Mouse (Mus musculus) kidney, adult 9 months (tissue): ENCODE data around the gene Olfr531.

Experiments used
- DNase-seq: peaks from one replicate; pipeline ENCODE4 v3.0.0; 2022

Olfr531 gene

GRCm38 (mm10) chr7:140402818-140403217 is at the start of gene Olfr531:
Olfr531 (minus strand) TSS chr7:140402918.
- DNase-seq: no peak

GRCm38 (mm10) chr7:140443141-140443540 is 40.4 kb upstream of the Olfr531 start:
- DNase-seq: no peak

DNA sequence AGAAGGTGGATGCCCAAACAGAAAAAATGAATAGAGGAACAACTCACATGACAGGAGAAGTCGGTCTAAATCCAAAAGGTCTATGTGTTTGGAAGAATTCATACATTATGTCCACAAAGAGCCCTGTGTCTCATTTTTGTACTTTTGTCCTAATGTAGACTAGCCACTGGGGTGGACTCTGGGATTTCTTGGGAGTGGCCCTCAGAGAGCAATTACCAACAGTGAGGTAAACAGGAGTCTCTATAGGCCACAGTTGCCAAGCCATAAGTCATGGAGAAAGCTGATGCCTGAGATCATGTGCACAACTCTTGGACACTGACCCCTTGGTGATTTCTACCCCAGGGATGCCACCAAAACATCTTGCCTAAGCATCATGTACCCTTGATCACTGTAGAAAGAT is 18.8 kb upstream of the Olfr531 start, which contains the start of gene Olfr532:
TSS of gene Olfr532 (minus strand) at position 101 of the 400 bp plus-strand sequence.
- DNase-seq: no peak

DNA sequence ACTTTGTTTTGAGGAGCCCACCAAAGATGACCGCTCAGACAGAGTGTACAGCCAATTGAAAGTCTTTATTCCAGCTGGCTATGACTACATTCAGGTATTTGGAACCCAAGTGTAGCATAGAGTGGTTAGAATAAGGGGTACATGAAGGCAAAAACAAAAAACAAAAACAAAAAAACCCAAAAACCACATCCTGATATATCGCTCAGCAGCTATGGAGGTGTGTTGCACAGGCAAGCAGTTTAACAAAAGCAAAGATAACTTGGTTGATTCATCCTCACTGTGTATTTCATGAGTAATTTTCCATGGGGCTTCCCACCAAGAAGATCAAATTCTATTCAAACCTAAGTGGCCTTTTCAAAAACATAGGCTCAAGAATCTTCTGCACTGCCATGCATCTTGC is 25.8 kb downstream of the Olfr531 start:
- no peak for DNase-seq

GRCm38 (mm10) chr7:140376231-140376630 is 26.5 kb downstream of the Olfr531 start, which contains the start of gene Olfr530:
Olfr530 (minus strand) TSS chr7:140376331.
- DNase-seq: no peak

- no peak for DNase-seq
Observed at GRCm38 (mm10) chr7:140374300-140374699, 28.4 kb downstream of the Olfr531 start.

DNA sequence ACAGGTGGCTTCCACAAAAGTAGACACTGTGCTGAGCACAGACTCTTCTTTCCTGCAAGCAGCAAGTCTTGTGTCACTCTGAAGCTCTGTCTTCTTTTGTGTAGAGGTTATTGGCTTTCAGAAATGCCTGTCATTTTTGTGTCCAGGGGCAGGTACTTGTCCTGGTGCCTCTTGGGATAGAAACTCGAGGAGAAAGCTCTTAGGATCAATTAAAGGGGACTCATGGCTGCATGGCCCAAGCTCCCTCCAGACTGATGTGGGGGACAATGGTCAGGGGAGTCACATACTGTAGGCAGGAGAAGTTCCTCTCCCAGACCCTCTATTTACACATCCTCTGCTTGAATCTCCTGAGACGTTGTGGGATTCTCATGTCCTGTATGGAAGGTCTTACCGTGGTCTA is 41.1 kb downstream of the Olfr531 start, which contains the start of gene Olfr60:
TSS of gene Olfr60 (minus strand) at position 101 of the 400 bp plus-strand sequence.
- no peak for DNase-seq
